Mouse (Mus musculus) intestine, embryonic 16.5 days (tissue): ENCODE measurements around the gene Dedd. TPM values are rescaled to one million over a fixed set of nuclear protein-coding genes. Genes with fewer than 3 reads are reported as not detected.

ENCODE experiments used
- ATAC-seq: fragments of 200-750 bp; cut with Nextera tagmentation; 2 replicates; pipeline ENCODE4 v1.8.0; 2017; ENCODE audit warnings: moderate TSS enrichment, moderate library complexity
- H3K27ac ChIP-seq: fragments of 300-500 bp; sonication (generic); 2 replicates; pipeline ENCODE4 v1.5.1; 2014; ENCODE audit warnings: mild to moderate bottlenecking, low read length
- H3K27me3 ChIP-seq: fragments of 300-500 bp; sonication (generic); replicated peaks from 2 replicates; pipeline ENCODE4 v1.6.1; 2014; ENCODE audit warnings: low read length, control low read depth, mixed read lengths; ENCODE audit not compliant: control insufficient read depth, insufficient read depth
- H3K36me3 ChIP-seq: fragments of 300-500 bp; sonication (generic); 2 replicates; pipeline ENCODE4 v1.6.1; 2014; ENCODE audit warnings: low read length, control low read depth; ENCODE audit not compliant: control insufficient read depth, insufficient read depth
- H3K4me1 ChIP-seq: fragments of 300-500 bp; sonication (generic); 2 replicates; pipeline ENCODE4 v1.6.1; 2014; ENCODE audit warnings: low read length, control low read depth, mixed read lengths; ENCODE audit not compliant: control insufficient read depth, insufficient read depth
- H3K4me2 ChIP-seq: fragments of 300-500 bp; sonication (generic); 2 replicates; pipeline ENCODE4 v1.6.1; 2014; ENCODE audit warnings: low read depth, low read length, control low read depth
- H3K4me3 ChIP-seq: fragments of 300-500 bp; sonication (generic); 2 replicates; pipeline ENCODE4 v1.5.1; 2014; ENCODE audit warnings: mild to moderate bottlenecking, low read length
- H3K9ac ChIP-seq: fragments of 300-500 bp; sonication (generic); 2 replicates; pipeline ENCODE4 v1.6.1; 2014; ENCODE audit warnings: low read depth, low read length
- H3K9me3 ChIP-seq: fragments of 300-500 bp; sonication (generic); 2 replicates; pipeline ENCODE4 v1.6.1; 2016; ENCODE audit warnings: low read length, control low read depth; ENCODE audit not compliant: control insufficient read depth
- WGBS: fragments of 180-500 bp; shearing (Covaris S2); extraction: QIAGEN DNeasy Blood & Tissue Kit; methylation state at CpG from one replicate; pipeline ENCODE4 v1.1.7; 2014; 5-methylcytosine and 5-hydroxymethylcytosine counted together
- polyA plus RNA-seq: library from polyadenylated mRNA; unstranded; fragments of >200 nt; fragmentation: Nextera tagmentation; extraction: Ambion mirVana; gene quantifications from 2 replicates; pipeline ENCODE4 v1.2.1, GENCODE M21; 2015

The Dedd gene
- polyA plus RNA-seq, 1 experiment from 2014 or later, result 46.8 TPM

- H3K4me2 ChIP-seq, result peak within 1 kb of the TSS; percentile 59
- H3K4me1 ChIP-seq, result peaks cover 14% of the 10 kb centered on the region
- no peaks in the 10 kb centered on the region for H3K27me3 ChIP-seq
- H3K36me3 ChIP-seq, result no peaks in the 10 kb centered on the region
- peak within 1 kb of the TSS; percentile 27 for H3K4me3 ChIP-seq
- no peak within 1 kb of the TSS for H3K27ac ChIP-seq
- H3K9me3 ChIP-seq, result no peaks in the 10 kb centered on the region
- H3K9ac ChIP-seq, result peak within 1 kb of the TSS; percentile 59; the same call in 1 of the 2 replicates
- WGBS, result 25% methylated on average over 20 of the region's 20 CpGs
- ATAC-seq, result peak; percentile 86
These were observed 41.1 kb downstream of the Dedd start, which contains the start of gene Nectin4 for GRCm38 (mm10) chr1:171369845-171370556. Gene Nectin4, plus strand, starts transcription at chr1:171370099.

- Histone ChIP-seq H3K4me3 (no peak overlapping the region), H3K27me3 (no peaks in the 10 kb centered on the region), H3K27ac (no peak overlapping the region), H3K4me2 (no peak overlapping the region), H3K9me3 (no peaks in the 10 kb centered on the region), H3K36me3 (no peaks in the 10 kb centered on the region), H3K4me1 (peaks cover 24% of the 10 kb centered on the region), H3K9ac (no peak overlapping the region)
- no peak for ATAC-seq
- 60% methylated on average over 3 of the region's 3 CpGs for WGBS
These were observed 43.9 kb downstream of the Dedd start for GRCm38 (mm10) chr1:171372880-171373279.

- Histone ChIP-seq H3K9ac (no peak overlapping the region), H3K27me3 (no peaks in the 10 kb centered on the region), H3K4me2 (no peak overlapping the region), H3K4me1 (peaks cover 24% of the 10 kb centered on the region), H3K36me3 (no peaks in the 10 kb centered on the region), H3K9me3 (no peaks in the 10 kb centered on the region), H3K27ac (no peak overlapping the region), H3K4me3 (no peak overlapping the region)
- WGBS, result 5% methylated on average over 3 of the region's 4 CpGs
- ATAC-seq, result no peak
These were observed 45.0 kb downstream of the Dedd start for GRCm38 (mm10) chr1:171373946-171374345.

- Histone ChIP-seq H3K9ac (0 out of 2 replicates have a peak overlapping the region, but pooled peaks have one; percentile 51), H3K4me3 (no peak overlapping the region), H3K27me3 (0 out of 2 replicates have a peak, but pooled peaks cover 2% of the 10 kb centered on the region), H3K27ac (no peak overlapping the region), H3K4me1 (peaks cover 27% of the 10 kb centered on the region), H3K4me2 (no peak overlapping the region), H3K36me3 (no peaks in the 10 kb centered on the region), H3K9me3 (no peaks in the 10 kb centered on the region)
- WGBS, result 24% methylated on average over 9 of the region's 9 CpGs
- ATAC-seq, result peak; percentile 89
These were observed 46.7 kb downstream of the Dedd start for GRCm38 (mm10) chr1:171375646-171376097.

GRCm38 (mm10) chr1:171378298-171378697 lies 49.4 kb downstream of the Dedd start:
- H3K27me3 ChIP-seq, result 0 out of 2 replicates have a peak, but pooled peaks cover 2% of the 10 kb centered on the region
- H3K36me3 ChIP-seq, result no peaks in the 10 kb centered on the region
- no peak overlapping the region for H3K9ac ChIP-seq
- no peak overlapping the region for H3K4me2 ChIP-seq
- H3K4me3 ChIP-seq, result no peak overlapping the region
- peaks cover 20% of the 10 kb centered on the region for H3K4me1 ChIP-seq
- no peak overlapping the region for H3K27ac ChIP-seq
- 84% methylated on average over 6 of the region's 6 CpGs for WGBS
- H3K9me3 ChIP-seq, result no peaks in the 10 kb centered on the region
- no peak for ATAC-seq

GRCm38 (mm10) chr1:171379935-171380599 lies 51.1 kb downstream of the Dedd start:
- no peaks in the 10 kb centered on the region for H3K36me3 ChIP-seq
- H3K27me3 ChIP-seq, result 0 out of 2 replicates have a peak, but pooled peaks cover 2% of the 10 kb centered on the region
- WGBS, result 7% methylated on average over 31 of the region's 31 CpGs
- peak overlapping the region; percentile 21 for H3K4me3 ChIP-seq
- peak; percentile 51 for ATAC-seq
- H3K27ac ChIP-seq, result no peak overlapping the region
- peak overlapping the region; percentile 31; the same call in 1 of the 2 replicates for H3K9ac ChIP-seq
- H3K4me2 ChIP-seq, result peak overlapping the region; percentile 46
- no peaks in the 10 kb centered on the region for H3K9me3 ChIP-seq
- peaks cover 13% of the 10 kb centered on the region for H3K4me1 ChIP-seq

GRCm38 (mm10) chr1:171382096-171382620 lies 53.2 kb downstream of the Dedd start:
- H3K9me3 ChIP-seq, result no peaks in the 10 kb centered on the region
- 0 out of 2 replicates have a peak, but pooled peaks cover 2% of the 10 kb centered on the region for H3K27me3 ChIP-seq
- WGBS, result 85% methylated on average over 11 of the region's 11 CpGs
- no peak overlapping the region for H3K9ac ChIP-seq
- H3K4me2 ChIP-seq, result no peak overlapping the region
- H3K4me3 ChIP-seq, result no peak overlapping the region
- no peaks in the 10 kb centered on the region for H3K36me3 ChIP-seq
- peaks cover 3% of the 10 kb centered on the region; the same call in 1 of the 2 replicates for H3K4me1 ChIP-seq
- no peak overlapping the region for H3K27ac ChIP-seq
- ATAC-seq, result no peak

- Histone ChIP-seq H3K4me2 (no peak overlapping the region), H3K36me3 (no peaks in the 10 kb centered on the region), H3K9me3 (no peaks in the 10 kb centered on the region), H3K27me3 (0 out of 2 replicates have a peak, but pooled peaks cover 2% of the 10 kb centered on the region), H3K9ac (no peak overlapping the region), H3K4me3 (no peak overlapping the region), H3K4me1 (peaks cover 1% of the 10 kb centered on the region; the same call in 1 of the 2 replicates), H3K27ac (no peak overlapping the region)
- ATAC-seq, result no peak
- 62% methylated on average over 9 of the region's 9 CpGs for WGBS
These were observed 55.4 kb downstream of the Dedd start for GRCm38 (mm10) chr1:171384361-171384760.

- no peaks in the 10 kb centered on the region for H3K36me3 ChIP-seq
- H3K9ac ChIP-seq, result no peak overlapping the region
- no peak overlapping the region for H3K4me2 ChIP-seq
- no peak for ATAC-seq
- H3K27ac ChIP-seq, result no peak overlapping the region
- 0 out of 2 replicates have a peak, but pooled peaks cover 2% of the 10 kb centered on the region for H3K27me3 ChIP-seq
- H3K4me1 ChIP-seq, result no peaks in the 10 kb centered on the region
- WGBS, result 63% methylated on average over 9 of the region's 9 CpGs
- no peaks in the 10 kb centered on the region for H3K9me3 ChIP-seq
- H3K4me3 ChIP-seq, result no peak overlapping the region
These were observed 56.2 kb downstream of the Dedd start for GRCm38 (mm10) chr1:171385171-171385570.
